Mouse (Mus musculus): ENCODE measurements around the gene Fam160a1. TPM values are rescaled to one million over a fixed set of nuclear protein-coding genes. Genes with fewer than 3 reads are reported as not detected.

Fam160a1 gene
- total RNA-seq, 2 experiments from 2014 or later: 47.7 to 50.4 TPM

DNA sequence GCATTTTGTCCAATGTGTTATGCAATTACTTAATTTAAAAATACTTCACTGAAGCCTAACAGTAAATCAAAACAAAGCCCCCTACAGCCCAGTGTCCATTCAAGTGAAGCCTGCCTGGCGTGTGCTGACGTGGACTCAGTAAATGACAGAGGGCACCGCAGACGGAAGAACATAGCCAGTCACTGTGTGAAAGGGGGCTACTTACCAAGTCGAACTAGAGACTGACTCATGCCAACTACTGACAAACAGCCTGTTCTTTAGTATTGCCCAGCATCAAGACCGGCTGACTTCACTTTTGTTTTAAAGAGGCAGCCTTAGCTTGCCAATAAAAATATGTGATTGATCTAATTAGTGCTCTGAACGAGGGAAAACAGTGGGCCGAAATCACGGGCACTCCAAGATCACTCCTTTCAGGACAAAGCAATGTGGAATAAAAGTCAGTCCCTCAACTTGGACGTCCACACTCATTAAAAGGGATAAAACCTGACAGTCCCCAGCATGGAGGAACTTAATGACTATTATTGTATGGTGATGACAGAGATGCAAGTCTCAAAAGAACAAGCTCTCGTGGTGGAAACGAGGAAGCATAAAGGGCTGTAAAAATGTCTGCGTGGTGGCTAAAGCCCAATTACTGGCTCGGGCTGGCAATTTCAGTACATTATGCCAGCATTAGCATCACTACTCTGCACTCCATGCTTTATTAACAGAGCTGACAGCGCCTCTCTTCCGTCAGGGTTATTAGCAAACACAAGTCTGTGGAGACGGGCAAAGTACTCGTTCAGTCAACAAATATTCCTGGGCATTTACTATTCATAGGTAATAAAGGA lies 52.9 kb downstream of the Fam160a1 start:
- no peak for DNase-seq
- intact Hi-C loops (cut with DNase I): loop anchor here (5.0 kb wide), 1 partner anchor 257 kb away; no protein-coding TSS in a partner anchor

GRCm38 (mm10) chr3:85757944-85758343 lies 59.1 kb downstream of the Fam160a1 start:
- intact Hi-C loops (cut with DNase I): no loop called here
- DNase-seq: no peak

GRCm38 (mm10) chr3:85757435-85757834 lies 59.7 kb downstream of the Fam160a1 start:
- DNase-seq: no peak
- intact Hi-C loops (cut with DNase I): no loop called here

- intact Hi-C loops (cut with DNase I): no loop called here
- no peak for DNase-seq
Measured at GRCm38 (mm10) chr3:85749348-85749747, 67.7 kb downstream of the Fam160a1 start.

DNA sequence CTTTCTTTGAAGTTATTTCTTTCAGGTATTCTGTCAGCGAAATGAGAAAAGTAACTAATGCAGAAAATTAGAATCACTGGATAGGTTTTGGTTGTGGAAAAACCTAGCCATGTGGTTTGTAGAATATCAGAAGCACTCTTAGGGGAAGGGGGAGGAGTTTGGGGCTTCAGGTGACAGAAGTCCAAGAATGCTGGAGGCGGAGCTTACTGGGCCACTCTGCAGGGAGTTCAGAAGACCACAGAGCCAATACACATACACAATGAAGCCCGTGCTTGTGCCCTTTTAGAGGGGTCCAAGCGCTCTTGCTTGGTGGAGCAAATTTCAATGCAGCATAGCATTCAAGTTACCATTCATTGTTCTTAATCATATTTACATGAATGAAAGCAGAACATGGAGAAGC lies 68.2 kb downstream of the Fam160a1 start:
- no peak for DNase-seq
- intact Hi-C loops (cut with DNase I): no loop called here

DNA sequence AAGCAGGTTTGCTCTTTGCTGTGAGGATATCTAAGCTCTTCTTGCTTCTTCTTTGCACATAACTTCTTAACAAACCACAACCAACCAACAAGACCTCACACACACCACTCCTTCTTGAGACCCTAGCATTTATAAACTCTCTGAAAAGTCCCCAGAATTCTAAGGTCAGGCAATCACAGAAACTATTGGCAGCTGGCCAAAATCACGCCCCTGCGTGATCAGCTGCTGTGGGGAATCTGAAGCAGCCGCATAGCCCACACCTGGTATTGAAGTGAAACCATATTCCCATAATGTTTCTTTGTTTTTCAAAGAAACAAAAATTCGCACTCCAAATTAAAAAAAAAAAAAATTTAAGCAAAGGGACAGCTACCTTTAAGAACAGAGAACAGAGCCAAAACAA lies 71.0 kb downstream of the Fam160a1 start:
- DNase-seq: no peak
- intact Hi-C loops (cut with DNase I): no loop called here

GRCm38 (mm10) chr3:85741767-85742166 lies 75.3 kb downstream of the Fam160a1 start:
- intact Hi-C loops (cut with DNase I): no loop called here

GRCm38 (mm10) chr3:85738591-85738990 lies 78.5 kb downstream of the Fam160a1 start:
- intact Hi-C loops (cut with DNase I): no loop called here
- DNase-seq: no peak

More at GRCm38 (mm10) chr3:85741767-85742166, 75.3 kb downstream of the Fam160a1 start:
- DNase-seq: no peak

DNA sequence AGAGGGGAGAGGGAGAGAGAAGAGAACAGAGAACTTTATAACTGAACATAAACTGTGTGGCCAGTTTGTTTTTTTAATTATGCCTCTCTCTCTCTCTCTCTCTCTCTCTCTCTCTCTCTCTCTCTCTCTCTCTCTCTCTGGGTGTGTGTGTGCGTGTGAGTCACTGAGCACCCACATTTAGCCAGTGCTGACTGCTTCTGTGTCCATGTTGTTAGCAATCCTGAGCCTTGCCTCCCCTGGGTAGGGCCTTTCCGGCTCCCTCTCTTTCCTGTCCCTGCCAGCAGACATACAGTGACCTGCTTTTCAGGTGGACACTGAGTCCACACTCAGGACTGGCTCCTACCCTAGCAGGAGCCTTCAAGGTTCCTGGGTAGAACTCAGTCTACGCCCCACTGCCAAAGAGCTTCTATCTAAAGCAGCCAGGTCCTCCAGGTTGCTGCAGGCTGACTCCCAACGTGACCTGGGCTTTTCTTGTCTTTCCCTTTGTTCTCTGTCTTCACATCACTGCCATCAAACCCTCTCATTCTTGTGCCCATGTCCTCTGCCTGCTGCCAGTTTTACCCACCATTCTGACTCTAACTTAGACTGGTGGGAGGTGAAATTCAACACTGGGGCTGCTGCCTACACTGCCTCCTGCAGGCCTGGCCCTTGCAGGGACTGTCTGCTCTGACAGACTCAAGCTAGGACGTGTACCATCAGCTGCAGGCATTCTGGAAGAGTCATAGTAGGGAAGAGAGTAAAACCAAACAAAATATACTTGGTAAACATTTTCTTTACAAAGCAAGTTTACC lies 83.0 kb downstream of the Fam160a1 start:
- intact Hi-C loops (cut with DNase I): no loop called here
- no peak for DNase-seq

DNA sequence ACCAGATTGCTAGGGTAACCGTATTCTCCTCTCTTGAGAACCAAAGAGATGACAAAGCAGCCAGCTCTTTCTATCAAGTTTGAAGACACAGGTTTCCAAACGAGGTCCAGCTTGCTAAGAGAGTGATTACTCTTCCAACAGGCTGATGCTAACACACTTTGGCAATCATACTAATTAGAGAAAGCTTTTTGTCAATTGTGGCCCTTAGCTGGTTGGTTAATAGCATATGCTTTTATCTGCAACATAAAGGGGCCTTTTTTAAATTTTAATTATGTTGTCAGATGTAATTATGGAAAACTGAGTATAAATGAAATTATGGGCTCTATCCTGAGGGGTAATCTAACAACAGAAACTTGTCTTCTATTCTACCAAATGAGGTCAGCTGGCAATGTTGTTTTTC lies 89.9 kb downstream of the Fam160a1 start:
- intact Hi-C loops (cut with DNase I): no loop called here
- DNase-seq: no peak

GRCm38 (mm10) chr3:85725971-85726370 lies 91.1 kb downstream of the Fam160a1 start:
- intact Hi-C loops (cut with DNase I): no loop called here
- DNase-seq: no peak

- DNase-seq: no peak
- intact Hi-C loops (cut with DNase I): no loop called here
Measured at GRCm38 (mm10) chr3:85725110-85725509, 92.0 kb downstream of the Fam160a1 start.

GRCm38 (mm10) chr3:85722581-85722980 lies 94.5 kb downstream of the Fam160a1 start:
- intact Hi-C loops (cut with DNase I): no loop called here
- no peak for DNase-seq

DNA sequence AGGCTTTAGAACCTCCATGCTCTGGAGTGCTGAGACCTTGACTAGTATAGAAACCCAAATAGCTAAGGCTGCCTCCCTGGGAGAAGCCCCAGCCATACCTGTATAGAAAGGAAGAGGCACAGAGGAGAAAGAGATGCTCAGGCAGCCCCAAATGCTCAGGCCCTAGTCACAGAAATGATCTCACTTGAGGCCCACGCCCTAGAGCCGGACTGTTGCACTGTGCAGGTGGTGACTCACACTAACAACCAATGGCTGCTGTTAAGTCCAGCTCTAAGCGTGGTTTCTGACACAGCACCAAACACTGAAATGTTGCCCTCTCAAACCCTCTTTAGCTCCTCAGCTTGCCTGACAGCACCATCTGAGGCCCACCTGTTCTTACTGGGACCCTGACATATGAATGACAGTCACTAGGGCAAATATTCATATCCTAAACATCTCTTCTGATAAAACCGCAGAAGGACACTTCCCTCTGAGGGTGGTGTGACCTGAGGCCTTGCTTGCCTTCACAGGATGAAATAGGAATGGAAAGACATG lies 101.3 kb downstream of the Fam160a1 start:
- no peak for DNase-seq
- intact Hi-C loops (cut with DNase I): no loop called here

GRCm38 (mm10) chr3:85713936-85714709 lies 103.0 kb downstream of the Fam160a1 start:
- intact Hi-C loops (cut with DNase I): no loop called here
- no peak for DNase-seq

GRCm38 (mm10) chr3:85710695-85711094 lies 106.4 kb downstream of the Fam160a1 start:
- no peak for DNase-seq

DNA sequence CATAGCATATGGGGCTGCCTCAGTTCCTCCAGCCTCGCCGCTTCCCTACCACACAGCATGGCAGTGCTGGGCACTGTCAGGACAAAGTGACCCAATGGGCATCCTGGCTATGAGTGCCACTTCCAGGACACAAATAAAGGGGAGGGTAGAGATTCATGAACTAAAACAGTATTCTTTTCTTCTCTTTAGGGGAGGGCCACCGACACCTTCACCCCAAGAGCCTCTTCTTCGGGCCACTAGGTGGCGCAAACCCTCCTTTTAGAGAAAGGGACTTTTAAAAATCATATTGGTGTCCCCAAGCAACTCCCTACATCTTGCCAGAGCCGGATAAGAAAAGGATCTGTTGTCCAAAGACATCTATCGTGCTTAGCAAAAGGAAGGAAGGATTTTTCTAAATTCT lies 109.7 kb downstream of the Fam160a1 start:
- intact Hi-C loops (cut with DNase I): loop anchor here (2.0 to 10.0 kb wide), 3 partner anchors 213 to 793 kb away; no protein-coding TSS in a partner anchor
- DNase-seq: peak; percentile 44 to 68

More at GRCm38 (mm10) chr3:85710695-85711094, 106.4 kb downstream of the Fam160a1 start:
- intact Hi-C loops (cut with DNase I): no loop called here

DNA sequence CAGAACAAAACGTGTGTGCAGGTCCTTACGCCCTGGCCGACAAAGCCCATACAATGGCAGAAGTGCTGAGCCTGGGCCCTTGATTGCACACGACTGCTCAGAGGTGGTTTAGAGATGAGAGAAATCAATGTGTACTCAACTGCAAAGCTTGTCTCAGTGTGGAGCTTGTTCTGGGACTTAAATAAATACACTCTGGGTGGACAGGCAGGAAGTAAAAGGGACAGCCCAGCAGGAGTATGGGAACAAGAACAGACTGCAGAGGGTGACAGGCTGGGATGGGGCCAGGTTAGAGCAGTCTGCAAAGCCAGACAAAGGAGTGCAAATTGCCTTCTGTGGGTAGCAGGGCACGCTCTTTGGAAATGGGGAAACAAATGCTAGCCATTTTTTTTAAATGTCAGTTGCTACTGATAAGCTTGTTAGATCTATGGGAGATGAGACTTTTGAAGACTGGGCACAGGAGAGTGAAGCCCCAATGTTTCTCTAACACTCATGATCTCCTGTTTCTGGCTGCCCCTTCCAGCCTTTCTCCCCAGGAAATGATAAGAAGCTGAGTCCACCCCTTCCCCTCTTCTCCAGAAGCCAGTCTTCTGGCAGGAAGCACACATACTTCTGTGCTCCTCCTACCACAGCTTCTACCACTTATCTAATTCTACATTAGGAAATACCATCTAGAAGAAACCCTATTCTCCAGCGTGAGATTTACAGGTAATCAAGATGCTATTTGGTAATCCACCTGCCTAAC lies 113.8 kb downstream of the Fam160a1 start:
- DNase-seq: no peak
- intact Hi-C loops (cut with DNase I): loop anchor here (10.0 kb wide), 1 partner anchor 789 kb away; no protein-coding TSS in a partner anchor

- intact Hi-C loops (cut with DNase I): no loop called here
- DNase-seq: no peak
Measured at GRCm38 (mm10) chr3:85698496-85698895, 118.6 kb downstream of the Fam160a1 start.

DNA sequence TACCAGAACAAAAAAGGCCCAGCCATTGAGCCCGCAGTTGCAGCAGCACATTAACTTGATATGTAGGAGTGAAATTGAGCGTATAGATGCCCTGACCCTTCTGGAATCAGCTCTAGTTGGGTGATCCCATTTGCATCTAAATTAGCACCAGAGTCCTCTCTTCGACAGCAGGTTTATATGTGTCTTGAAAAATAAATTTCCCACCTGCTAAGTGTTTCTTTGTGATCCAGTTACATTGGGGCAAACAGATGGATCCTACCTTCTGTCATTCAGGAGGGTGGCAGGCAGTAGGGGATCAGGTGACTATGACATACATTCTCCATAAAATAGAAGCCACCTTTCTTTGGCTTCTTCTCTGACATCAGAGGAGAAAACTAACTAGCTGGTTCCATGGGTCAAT lies 122.0 kb downstream of the Fam160a1 start:
- no peak for DNase-seq

More for the DNA sequence above, 122.0 kb downstream of the Fam160a1 start:
- intact Hi-C loops (cut with DNase I): no loop called here

Measured in heart, postnatal 14 days (tissue).